Mouse (Mus musculus) right cerebral cortex, adult 2 months (tissue): ENCODE measurements around the gene Vmn1r38.
"Not testable (repeated sequence)": the region's sequence is repeated elsewhere in the genome, so short reads cannot be mapped to it uniquely, and the experiment has no call there.

Experiments used
- DNase-seq, 2 experiments: peaks; one replicate each; pipeline ENCODE4 v3.0.0; 2021 to 2022; ENCODE audit warnings: low spot score in 2 of 2

The Vmn1r38 gene

GRCm38 (mm10) chr6:66782527-66782926, at the start of gene Vmn1r38:
TSS of gene Vmn1r38 (minus strand) at chr6:66782627.
- not testable (repeated sequence) for DNase-seq

DNA sequence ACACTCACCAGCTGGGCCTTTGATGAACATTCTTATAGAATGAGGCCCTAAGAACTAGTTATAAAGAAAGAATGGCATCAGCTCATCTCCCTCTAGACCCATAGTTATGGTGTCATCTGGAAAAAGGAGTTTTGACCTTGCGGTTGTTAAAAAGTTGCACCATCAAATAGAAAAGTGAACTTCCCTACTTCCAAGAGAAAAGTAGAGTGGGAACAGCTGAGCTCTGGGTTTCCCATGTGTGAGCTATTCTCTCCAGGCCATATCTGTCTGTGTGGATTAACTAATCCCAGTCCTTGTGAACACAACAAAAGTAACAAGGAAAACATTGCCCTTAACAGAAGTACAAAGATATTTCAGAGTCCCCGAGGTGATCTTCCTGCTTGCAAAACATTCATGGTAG, 28.1 kb upstream of the Vmn1r38 start, which contains the start of gene Vmn1r39:
Gene Vmn1r39, minus strand, starts transcription at position 101 of the 400 bp plus-strand sequence.
- no peak for DNase-seq

DNA sequence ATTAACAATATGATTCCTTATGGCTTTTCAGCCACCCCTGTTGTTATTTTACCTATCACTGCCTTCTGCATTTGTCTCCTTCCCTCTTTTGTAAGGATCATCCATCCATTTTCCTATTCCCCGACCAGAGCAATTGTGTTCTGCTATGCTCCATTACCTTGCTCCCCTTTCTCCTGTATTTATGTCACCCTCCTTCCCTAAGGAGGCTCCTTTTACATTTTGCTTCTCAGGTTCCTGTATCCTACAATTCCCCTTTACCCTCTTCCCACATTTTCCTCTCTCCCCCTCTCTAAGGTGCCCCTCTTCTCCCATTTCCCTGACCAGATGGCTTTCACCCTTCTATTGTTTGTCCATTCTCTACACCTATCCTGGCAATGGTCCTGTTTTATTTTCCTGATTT, 23.9 kb upstream of the Vmn1r38 start:
- DNase-seq = no peak

DNA sequence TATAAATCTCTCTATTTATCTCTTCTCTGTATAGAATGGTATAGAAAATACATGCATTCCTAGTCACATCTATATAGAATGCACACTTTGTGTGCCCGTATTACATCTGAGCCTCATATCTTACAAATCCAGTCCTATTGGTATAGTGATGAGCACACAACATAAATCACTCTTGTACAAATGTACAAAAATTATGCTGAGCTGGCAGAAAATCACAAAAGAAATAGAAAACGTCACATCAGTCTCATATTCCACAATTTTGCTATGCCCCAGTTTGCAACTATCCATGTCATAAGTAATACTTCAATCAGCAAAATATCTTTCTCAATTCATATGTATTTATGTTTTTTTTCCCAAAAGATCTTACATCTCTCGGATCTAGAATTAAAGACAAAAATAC, 23.3 kb upstream of the Vmn1r38 start:
- no peak for DNase-seq

DNA sequence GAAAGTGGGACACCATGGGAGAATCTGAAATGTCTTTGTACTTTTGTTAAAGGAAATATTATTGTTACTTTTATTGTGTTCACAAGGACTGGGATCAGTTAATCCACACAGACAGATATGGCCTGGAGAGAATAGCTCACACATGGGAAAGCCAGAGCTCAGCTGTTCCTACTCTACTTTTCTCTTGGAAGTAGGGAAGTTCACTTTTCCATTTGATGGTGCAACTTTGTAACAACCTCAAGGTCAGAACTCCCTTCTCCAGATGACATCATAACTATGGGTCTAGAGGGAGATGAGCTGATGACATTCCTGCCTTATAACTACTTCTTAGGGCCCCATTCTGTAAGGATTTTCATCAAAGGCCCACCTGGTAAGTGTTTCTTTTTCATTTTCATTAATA, 53.3 kb downstream of the Vmn1r38 start, which contains the start of gene Vmn1r37:
Gene Vmn1r37, plus strand, starts transcription at position 301 of the 400 bp plus-strand sequence.
- DNase-seq = not testable (repeated sequence)
